Mouse (Mus musculus) hindbrain, embryonic 16.5 days (tissue): ENCODE results near the gene Zfp819. TPM values are rescaled to one million over a fixed set of nuclear protein-coding genes. Genes with fewer than 3 reads are reported as not detected.
"Not testable (repeated sequence)": the region's sequence is repeated elsewhere in the genome, so short reads cannot be mapped to it uniquely, and the experiment has no call there.

ENCODE experiments used
- ATAC-seq: fragments of 200-750 bp; cut with Nextera tagmentation; 2 replicates; pipeline ENCODE4 v1.8.0; 2017; ENCODE audit warnings: moderate TSS enrichment, moderate library complexity
- H3K27ac ChIP-seq: fragments of 300-500 bp; sonication (generic); 2 replicates; pipeline ENCODE4 v1.5.1; 2014; ENCODE audit warnings: low read depth, mild to moderate bottlenecking, control low read depth, low read length, moderate library complexity
- H3K27me3 ChIP-seq: fragments of 300-500 bp; sonication (generic); replicated peaks from 2 replicates; pipeline ENCODE4 v1.6.1; 2014; ENCODE audit warnings: low read length; ENCODE audit not compliant: control insufficient read depth, insufficient read depth
- H3K36me3 ChIP-seq: fragments of 300-500 bp; sonication (generic); 2 replicates; pipeline ENCODE4 v1.6.1; 2014; ENCODE audit warnings: mild to moderate bottlenecking, low read length, moderate library complexity, mixed read lengths; ENCODE audit not compliant: control insufficient read depth, insufficient read depth
- H3K4me1 ChIP-seq: fragments of 300-500 bp; sonication (generic); 2 replicates; pipeline ENCODE4 v1.6.1; 2014; ENCODE audit warnings: low read depth, low read length; ENCODE audit not compliant: control insufficient read depth, insufficient read depth
- H3K4me2 ChIP-seq: fragments of 300-500 bp; sonication (generic); 2 replicates; pipeline ENCODE4 v1.6.1; 2014; ENCODE audit warnings: mild to moderate bottlenecking, low read length, control low read depth, moderate library complexity
- H3K4me3 ChIP-seq: fragments of 300-500 bp; sonication (generic); 2 replicates; pipeline ENCODE4 v1.5.1; 2014; ENCODE audit warnings: mild to moderate bottlenecking, low read length, control low read depth, moderate library complexity
- H3K9ac ChIP-seq: fragments of 300-500 bp; sonication (generic); 2 replicates; pipeline ENCODE4 v1.6.1; 2014; ENCODE audit warnings: low read depth, mild to moderate bottlenecking, control low read depth, low read length, moderate library complexity
- H3K9me3 ChIP-seq: fragments of 300-500 bp; sonication (generic); 2 replicates; pipeline ENCODE4 v1.6.1; 2014; ENCODE audit warnings: mild to moderate bottlenecking, low read length, moderate library complexity; ENCODE audit not compliant: control insufficient read depth
- WGBS: fragments of 180-500 bp; shearing (Covaris S2); extraction: QIAGEN DNeasy Blood & Tissue Kit; methylation state at CpG from one replicate; pipeline ENCODE4 v1.1.7; 2014; 5-methylcytosine and 5-hydroxymethylcytosine counted together
- polyA plus RNA-seq: library from polyadenylated mRNA; unstranded; fragments of >200 nt; fragmentation: Nextera tagmentation; extraction: Ambion mirVana; gene quantifications from 2 replicates; pipeline ENCODE4 v1.2.1, GENCODE M21; 2015

Zfp819 gene
- polyA plus RNA-seq, 1 experiment from 2014 or later: 0.45 TPM

GRCm38 (mm10) chr7:43662804-43663203, 55.8 kb downstream of the Zfp819 start:
- H3K9ac ChIP-seq: no peak overlapping the region
- H3K4me3 ChIP-seq: no peak overlapping the region
- no peak for ATAC-seq
- no peaks in the 10 kb centered on the region for H3K4me1 ChIP-seq
- no peaks in the 10 kb centered on the region for H3K36me3 ChIP-seq
- WGBS: 94% methylated on average over 1 of the region's 1 CpGs
- H3K4me2 ChIP-seq: no peak overlapping the region
- H3K27me3 ChIP-seq: no peaks in the 10 kb centered on the region
- H3K9me3 ChIP-seq: no peaks in the 10 kb centered on the region
- no peak overlapping the region for H3K27ac ChIP-seq

GRCm38 (mm10) chr7:43667221-43667620, 60.3 kb downstream of the Zfp819 start:
- not testable (repeated sequence) for H3K27ac ChIP-seq, H3K9me3 ChIP-seq, H3K4me2 ChIP-seq, H3K9ac ChIP-seq, H3K4me3 ChIP-seq, H3K36me3 ChIP-seq, ATAC-seq, H3K27me3 ChIP-seq, H3K4me1 ChIP-seq
- WGBS: 85% methylated on average over 4 of the region's 4 CpGs

Other genes starting within 250 kb of the Zfp819 start
- not detected in 2 replicates for gene Siglecg, start 199.0 kb upstream of the Zfp819 start, polyA plus RNA-seq
- not detected in 2 replicates for gene Lim2, start 179.5 kb upstream of the Zfp819 start, polyA plus RNA-seq
- gene Nkg7, start 170.1 kb upstream of the Zfp819 start, polyA plus RNA-seq: 0.45 TPM in 2 replicates
- not detected in 2 replicates for gene Cldnd2, start 166.4 kb upstream of the Zfp819 start, polyA plus RNA-seq
- gene Etfb, start 163.1 kb upstream of the Zfp819 start, polyA plus RNA-seq: 140 and 142 TPM in 2 replicates
- 0.49 TPM in 1 of 2 replicates, not detected in the other for gene Gm45233, start 163.0 kb upstream of the Zfp819 start, polyA plus RNA-seq
- 20.4 and 26.1 TPM in 2 replicates for gene Vsig10l, start 144.0 kb upstream of the Zfp819 start, polyA plus RNA-seq
- 9.7 and 12.0 TPM in 2 replicates for gene Iglon5, start 117.1 kb upstream of the Zfp819 start, polyA plus RNA-seq
- gene 4931406B18Rik, start 101.2 kb upstream of the Zfp819 start, polyA plus RNA-seq: 0.07 and 0.11 TPM in 2 replicates
- gene Cd33, start 62.7 kb upstream of the Zfp819 start, polyA plus RNA-seq: 1.3 and 1.9 TPM in 2 replicates
- 6.9 and 7.9 TPM in 2 replicates for gene Zfp658, start 44.9 kb upstream of the Zfp819 start, polyA plus RNA-seq
- 14.4 and 16.2 TPM in 2 replicates for gene Zfp719, start 27.6 kb upstream of the Zfp819 start, polyA plus RNA-seq
- 0.10 TPM in 1 of 2 replicates, not detected in the other for gene Ceacam18, start 27.5 kb downstream of the Zfp819 start, polyA plus RNA-seq
- 0.31 and 0.41 TPM in 2 replicates for gene Siglece, start 53.0 kb downstream of the Zfp819 start, polyA plus RNA-seq
- gene Ctu1, start 64.8 kb downstream of the Zfp819 start, polyA plus RNA-seq: 20.6 and 23.0 TPM in 2 replicates
- not detected in 2 replicates for gene Klk14, start 83.2 kb downstream of the Zfp819 start, polyA plus RNA-seq
- 0.16 TPM in 2 replicates for gene Klk13, start 105.4 kb downstream of the Zfp819 start, polyA plus RNA-seq
- gene Klk12, start 161.7 kb downstream of the Zfp819 start, polyA plus RNA-seq: not detected in 2 replicates
- 0.20 TPM in 1 of 2 replicates, not detected in the other for gene Klk11, start 167.4 kb downstream of the Zfp819 start, polyA plus RNA-seq
- 0.21 and 0.30 TPM in 2 replicates for gene Klk10, start 173.9 kb downstream of the Zfp819 start, polyA plus RNA-seq
- 0.10 and 0.31 TPM in 2 replicates for gene Klk9, start 184.7 kb downstream of the Zfp819 start, polyA plus RNA-seq
- gene Klk8, start 190.4 kb downstream of the Zfp819 start, polyA plus RNA-seq: 11.3 and 13.3 TPM in 2 replicates
- not detected in 2 replicates for gene Klk7, start 204.1 kb downstream of the Zfp819 start, polyA plus RNA-seq
- not detected in 2 replicates for gene Klk6, start 217.3 kb downstream of the Zfp819 start, polyA plus RNA-seq
- not detected in 2 replicates for gene Klk5, start 234.8 kb downstream of the Zfp819 start, polyA plus RNA-seq